Mouse (Mus musculus) inflammation-experienced regulatory T-cells, adult 6 months (primary cell): ENCODE measurements around the gene Vmn1r118. TPM values are rescaled to one million over a fixed set of nuclear protein-coding genes. Genes with fewer than 3 reads are reported as not detected.
"Not testable (repeated sequence)": the region's sequence is repeated elsewhere in the genome, so short reads cannot be mapped to it uniquely, and the experiment has no call there.

Experiments used
- ATAC-seq: one replicate; pipeline ENCODE4 v1.8.0; 2017
- polyA plus RNA-seq, 3 experiments: library from polyadenylated mRNA; unstranded; fragments of 100-300 nt; shearing (Covaris generic); gene quantifications; one replicate each; pipeline ENCODE4 v1.2.1; 2017

The Vmn1r118 gene
- polyA plus RNA-seq, result not detected

DNA sequence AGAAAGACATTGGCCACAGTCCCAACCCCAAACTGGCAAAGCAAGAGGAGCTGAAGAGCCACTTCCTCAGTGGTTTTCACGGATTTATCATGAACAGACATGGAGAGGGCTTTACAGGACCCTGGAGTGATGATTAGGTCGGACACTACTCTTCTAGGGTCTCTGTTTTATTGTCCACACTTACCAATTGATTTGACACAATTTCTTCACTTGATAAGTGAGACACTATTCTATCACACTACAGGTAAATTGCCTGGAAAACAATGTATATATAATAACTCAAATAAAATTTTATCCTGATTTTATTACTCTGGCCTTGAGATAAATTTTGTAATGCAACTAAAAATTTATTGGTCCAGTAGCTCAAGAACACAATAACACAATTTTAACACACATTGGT is at the start of gene Vmn1r118:
Gene Vmn1r118 (minus strand): TSS at position 101 of the 400 bp plus-strand sequence.
- ATAC-seq, result not testable (repeated sequence)

DNA sequence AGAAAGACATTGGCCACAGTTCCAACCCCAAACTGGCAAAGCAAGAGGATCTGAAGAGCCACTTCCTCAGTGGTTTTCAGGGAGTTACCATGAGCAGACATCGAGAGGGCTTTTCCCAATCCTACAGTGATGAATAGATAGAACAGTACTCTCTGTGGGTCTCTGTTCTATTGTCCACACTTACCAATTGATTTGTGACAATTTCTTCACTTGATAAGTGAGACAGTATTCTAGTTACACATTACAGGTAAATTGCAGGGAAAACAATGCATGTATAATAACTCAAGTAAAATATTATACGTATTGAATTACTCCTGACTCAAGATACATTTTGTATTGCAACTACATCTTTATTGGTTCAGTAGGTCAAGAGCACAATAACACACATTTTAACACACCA is 28.1 kb downstream of the Vmn1r118 start, which contains the start of gene Vmn1r117:
Gene Vmn1r117 (minus strand): TSS at position 101 of the 400 bp plus-strand sequence.
- not testable (repeated sequence) for ATAC-seq

DNA sequence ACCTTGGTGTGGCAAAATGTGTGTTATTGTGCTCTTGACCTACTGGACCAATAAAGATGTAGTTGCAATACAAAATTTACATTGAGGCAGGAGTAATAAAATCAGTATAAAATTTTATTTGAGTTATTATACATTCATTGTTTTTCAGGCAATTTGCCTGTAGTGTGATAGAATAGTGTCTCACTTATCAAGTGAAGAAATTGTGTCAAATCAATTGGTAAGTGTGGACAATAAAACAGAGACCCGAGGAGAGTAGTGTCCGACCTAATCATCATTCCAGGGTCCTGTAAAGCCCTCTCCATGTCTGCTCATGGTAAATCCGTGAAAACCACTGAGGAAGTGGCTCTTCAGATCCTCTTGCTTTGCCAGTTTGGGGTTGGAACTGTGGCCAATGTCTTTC is 40.2 kb downstream of the Vmn1r118 start, which contains the start of gene Vmn1r116:
Gene Vmn1r116 (plus strand): TSS at position 301 of the 400 bp plus-strand sequence.
- ATAC-seq, result not testable (repeated sequence)

Other genes starting within 250 kb of the Vmn1r118 start
- not detected for gene Vmn1r107, start 243.4 kb downstream of the Vmn1r118 start, polyA plus RNA-seq
- gene Vmn1r111, start 209.1 kb downstream of the Vmn1r118 start, polyA plus RNA-seq, result not detected
- gene Gm10668, start 181.7 kb downstream of the Vmn1r118 start, polyA plus RNA-seq, result not detected
- not detected for gene Vmn1r112, start 141.2 kb downstream of the Vmn1r118 start, polyA plus RNA-seq
- not detected for gene Vmn1r113, start 125.1 kb downstream of the Vmn1r118 start, polyA plus RNA-seq
- gene Vmn1r114, start 100.2 kb downstream of the Vmn1r118 start, polyA plus RNA-seq, result not detected
- not detected for gene Vmn1r115, start 67.4 kb downstream of the Vmn1r118 start, polyA plus RNA-seq
- gene Vmn1r116, start 40.1 kb downstream of the Vmn1r118 start, polyA plus RNA-seq, result not detected
- not detected for gene Vmn1r117, start 28.2 kb downstream of the Vmn1r118 start, polyA plus RNA-seq
- gene Vmn1r119, start 100.1 kb upstream of the Vmn1r118 start, polyA plus RNA-seq, result not detected
- gene Vmn1r120, start 141.4 kb upstream of the Vmn1r118 start, polyA plus RNA-seq, result not detected
- gene Vmn1r121, start 186.2 kb upstream of the Vmn1r118 start, polyA plus RNA-seq, result not detected
- not detected for gene Vmn1r122, start 221.8 kb upstream of the Vmn1r118 start, polyA plus RNA-seq
- not detected for gene Vmn1r123, start 249.8 kb upstream of the Vmn1r118 start, polyA plus RNA-seq